Mouse (Mus musculus) CH12.LX (cell line): ENCODE results near the gene Sema5b. TPM values are rescaled to one million over a fixed set of nuclear protein-coding genes. Genes with fewer than 3 reads are reported as not detected.

Experiments
- DNase-seq: peaks from one replicate; pipeline ENCODE4 v3.0.0-alpha.2; 2013; ENCODE audit errors: extremely low read depth
- H3K27ac ChIP-seq: 2 replicates; pipeline ENCODE4 v1.5.1; 2012; ENCODE audit warnings: low read depth, mild to moderate bottlenecking, control low read depth, moderate library complexity; ENCODE audit not compliant: insufficient read depth
- H3K27me3 ChIP-seq: replicated peaks from 2 replicates; pipeline ENCODE3; 2012; ENCODE audit warnings: inconsistent platforms
- H3K36me3 ChIP-seq, 2 experiments: replicated peaks in 1 of 2; 2 replicates each; pipeline versions ENCODE3 to v1.6.1; 2012; ENCODE audit warnings: inconsistent platforms in 1 of 2, low read length in 1 of 2, mild to moderate bottlenecking in 1 of 2, mixed read lengths in 1 of 2, moderate library complexity in 1 of 2; ENCODE audit not compliant: control insufficient read depth in 1 of 2, insufficient read depth in 1 of 2
- H3K4me1 ChIP-seq, 2 experiments: 2 replicates each; pipeline ENCODE4 v1.6.1; 2012; ENCODE audit warnings: inconsistent platforms in 1 of 2, moderate library complexity in 1 of 2; ENCODE audit not compliant: insufficient read depth in 2 of 2, control insufficient read depth in 1 of 2
- H3K4me2 ChIP-seq: 2 replicates; pipeline ENCODE4 v1.6.1; 2012; ENCODE audit warnings: low read depth, mild to moderate bottlenecking, control low read depth; ENCODE audit not compliant: poor library complexity, insufficient read depth, severe bottlenecking
- H3K4me3 ChIP-seq, 3 experiments: fragments of 150-350 bp in 1 of 3; sonication (generic) in 1 of 3; replicated peaks in 1 of 3; 2 replicates each; pipeline versions ENCODE3 to v1.5.1; 2011 to 2012; ENCODE audit warnings: low read depth in 2 of 3, low read length in 2 of 3, mild to moderate bottlenecking in 2 of 3, moderate library complexity in 2 of 3, control low read depth in 1 of 3, improper control_type of control experiment in 1 of 3, inconsistent platforms in 1 of 3, mixed read lengths in 1 of 3; ENCODE audit not compliant: poor library complexity in 1 of 3
- H3K79me2 ChIP-seq: replicated peaks from 2 replicates; pipeline ENCODE4 v1.6.1; 2012; ENCODE audit warnings: mild to moderate bottlenecking, moderate library complexity; ENCODE audit not compliant: control insufficient read depth, poor library complexity, insufficient read depth, severe bottlenecking; ENCODE audit errors: extremely low read depth
- H3K9ac ChIP-seq: 2 replicates; pipeline ENCODE4 v1.6.1; 2012; ENCODE audit warnings: low read depth, mild to moderate bottlenecking, control low read depth, moderate library complexity; ENCODE audit not compliant: insufficient read depth
- H3K9me3 ChIP-seq: replicated peaks from 2 replicates; pipeline ENCODE3; 2012; ENCODE audit warnings: low read length, inconsistent platforms, mixed read lengths
- CHD1 ChIP-seq: IDR thresholded peaks from 2 replicates; pipeline ENCODE4 v1.6.1; 2012; ENCODE audit warnings: low read depth, low read length, improper control_type of control experiment, inconsistent platforms
- ELF1 ChIP-seq: IDR thresholded peaks from 2 replicates; pipeline ENCODE4 v1.6.1; 2014; ENCODE audit warnings: low read depth, mild to moderate bottlenecking, inconsistent platforms, low read length, improper control_type of control experiment
- EP300 ChIP-seq: IDR thresholded peaks from 2 replicates; pipeline ENCODE4 v1.6.1; 2011; ENCODE audit warnings: low read length, improper control_type of control experiment
- GABPA ChIP-seq: IDR thresholded peaks from 2 replicates; pipeline ENCODE4 v1.6.1; 2012; ENCODE audit warnings: low read depth, low read length, improper control_type of control experiment, inconsistent platforms; ENCODE audit not compliant: insufficient replicate concordance
- HCFC1 ChIP-seq: IDR thresholded peaks from 2 replicates; pipeline ENCODE4 v1.6.1; 2012; ENCODE audit warnings: low read depth, mild to moderate bottlenecking, inconsistent platforms, low read length, improper control_type of control experiment
- IRF4 ChIP-seq: IDR thresholded peaks from 2 replicates; pipeline ENCODE4 v1.6.1; 2014; ENCODE audit warnings: low read depth, mild to moderate bottlenecking, inconsistent platforms, low read length, improper control_type of control experiment
- KAT2A ChIP-seq: IDR thresholded peaks from 2 replicates; pipeline ENCODE4 v1.6.1; 2012; ENCODE audit warnings: low read length, improper control_type of control experiment, inconsistent platforms; ENCODE audit not compliant: insufficient replicate concordance
- MAFK ChIP-seq: IDR thresholded peaks from 2 replicates; pipeline ENCODE4 v1.6.1; 2011; ENCODE audit warnings: low read length, improper control_type of control experiment; ENCODE audit not compliant: insufficient replicate concordance
- MAX ChIP-seq: IDR thresholded peaks from 2 replicates; pipeline ENCODE4 v1.6.1; 2011; ENCODE audit warnings: low read length, improper control_type of control experiment
- MAZ ChIP-seq: IDR thresholded peaks from 2 replicates; pipeline ENCODE4 v1.6.1; 2012; ENCODE audit warnings: low read depth, mild to moderate bottlenecking, inconsistent platforms, low read length, improper control_type of control experiment, moderate library complexity
- MXI1 ChIP-seq: IDR thresholded peaks from 2 replicates; pipeline ENCODE4 v1.6.1; 2011; ENCODE audit warnings: mild to moderate bottlenecking, low read depth, low read length, improper control_type of control experiment
- NELFE ChIP-seq: IDR thresholded peaks from 2 replicates; pipeline ENCODE4 v1.6.1; 2011; ENCODE audit warnings: low read depth, low read length, improper control_type of control experiment
- NRF1 ChIP-seq: IDR thresholded peaks from 2 replicates; pipeline ENCODE4 v1.6.1; 2014; ENCODE audit warnings: low read depth, mild to moderate bottlenecking, inconsistent platforms, low read length, improper control_type of control experiment, moderate library complexity
- POLR2A ChIP-seq: IDR thresholded peaks from 2 replicates; pipeline ENCODE4 v1.6.1; 2011; ENCODE audit warnings: low read depth, mild to moderate bottlenecking, improper control_type of control experiment, low read length
- POLR2AphosphoS2 ChIP-seq: IDR thresholded peaks from 2 replicates; pipeline ENCODE4 v1.6.1; 2011; ENCODE audit warnings: low read depth, low read length, improper control_type of control experiment
- RCOR1 ChIP-seq: conservative IDR thresholded peaks from 2 replicates; pipeline ENCODE4 v1.6.1; 2012; ENCODE audit warnings: low read depth, mild to moderate bottlenecking, inconsistent platforms, low read length, improper control_type of control experiment
- SIN3A ChIP-seq: IDR thresholded peaks from 2 replicates; pipeline ENCODE4 v1.6.1; 2012; ENCODE audit warnings: low read length, improper control_type of control experiment, inconsistent platforms
- SMC3 ChIP-seq: IDR thresholded peaks from 2 replicates; pipeline ENCODE4 v1.6.1; 2011; ENCODE audit warnings: low read depth, low read length, improper control_type of control experiment
- TBP ChIP-seq: conservative IDR thresholded peaks from 2 replicates; pipeline ENCODE4 v1.6.1; 2011; ENCODE audit warnings: low read depth, low read length, improper control_type of control experiment
- USF1 ChIP-seq: IDR thresholded peaks from 2 replicates; pipeline ENCODE4 v1.6.1; 2014; ENCODE audit warnings: low read depth, mild to moderate bottlenecking, inconsistent platforms, low read length, improper control_type of control experiment
- ZMIZ1 ChIP-seq: IDR thresholded peaks from 2 replicates; pipeline ENCODE4 v1.6.1; 2012; ENCODE audit warnings: low read depth, mild to moderate bottlenecking, inconsistent platforms, low read length, improper control_type of control experiment
- ZNF384 ChIP-seq: IDR thresholded peaks from 2 replicates; pipeline ENCODE4 v1.6.1; 2012; ENCODE audit warnings: low read depth, low read length, improper control_type of control experiment, inconsistent platforms
- dilution Hi-C: fragments of 300-500 bp; cut with MboI; formaldehyde crosslinking; loops from 2 replicates; pipeline ENCODE4 v1.14.3; 2020; ENCODE audit warnings: low sequenced_read_pairs; ENCODE audit not compliant: extremely low pct_unique_long_range_greater_than_20kb, extremely low pct_ligation_motif_present
- in situ Hi-C: fragments of 300-500 bp; cut with MboI; formaldehyde crosslinking; loops from 3 replicates; pipeline ENCODE4 v1.14.3; 2019; ENCODE audit warnings: low sequenced_read_pairs, low pct_ligation_motif_present, low pct_unique_long_range_greater_than_20kb, mixed read lengths
- polyA plus RNA-seq: library from polyadenylated mRNA; unstranded; fragments of >175 nt; gene quantifications from 2 replicates; pipeline ENCODE4 v1.2.1, GENCODE M21; 2012; ENCODE audit warnings: low read depth; ENCODE audit not compliant: insufficient read length
- total RNA-seq, 2 experiments: library from RNA; depleted of rRNA; stranded (reverse); fragments of 300-350 nt in 1 of 2; fragments of >200 nt in 1 of 2; gene quantifications; 2 replicates each; pipeline ENCODE4 v1.2.3; 2012 to 2014

The Sema5b gene
- total and polyA plus RNA-seq, 3 experiments: 0.04 TPM; not detected in 2

DNA sequence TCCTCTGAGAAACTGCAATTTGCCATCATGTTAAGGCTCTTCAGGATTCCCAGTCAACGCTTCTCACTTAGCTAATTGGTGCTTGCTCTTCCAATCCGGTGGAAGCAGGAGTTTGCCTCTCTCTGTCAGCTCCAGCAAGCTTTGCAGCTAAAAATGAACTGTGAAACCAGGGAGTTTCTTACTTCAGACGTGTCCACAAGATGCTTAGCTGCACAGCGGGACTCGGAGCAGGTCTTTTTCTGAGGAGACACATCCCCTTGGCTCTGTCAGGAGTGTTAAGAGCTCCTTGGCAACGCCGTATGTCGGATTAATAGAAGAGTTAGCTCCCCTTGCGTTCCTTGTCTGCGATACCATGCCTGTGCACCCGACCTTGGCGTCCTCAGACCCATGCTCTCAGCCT lies 29.7 kb downstream of the Sema5b start:
- Histone ChIP-seq H3K36me3 (no peaks in the 10 kb centered on the region), H3K27ac (no peak overlapping the region), H3K27me3 (peaks cover 92% of the 10 kb centered on the region), H3K4me2 (no peak overlapping the region), H3K9ac (no peak overlapping the region), H3K9me3 (peaks cover 3% of the 10 kb centered on the region), H3K4me1 (peaks cover 0 to 2% of the 10 kb centered on the region in 2 experiments; a peak in 2 of 4 replicates), H3K79me2 (no peaks in the 10 kb centered on the region), H3K4me3 (no peak overlapping the region)
- in situ Hi-C loops (no loop called here), dilution Hi-C loops (no loop called here)
- no peak for TF ChIP-seq IRF4
- TF ChIP-seq CHD1: no peak
- TF ChIP-seq MAFK: no peak
- no peak for TF ChIP-seq POLR2A
- no peak for TF ChIP-seq USF1
- TF ChIP-seq NELFE: no peak
- no peak for TF ChIP-seq MXI1
- DNase-seq: no peak

DNA sequence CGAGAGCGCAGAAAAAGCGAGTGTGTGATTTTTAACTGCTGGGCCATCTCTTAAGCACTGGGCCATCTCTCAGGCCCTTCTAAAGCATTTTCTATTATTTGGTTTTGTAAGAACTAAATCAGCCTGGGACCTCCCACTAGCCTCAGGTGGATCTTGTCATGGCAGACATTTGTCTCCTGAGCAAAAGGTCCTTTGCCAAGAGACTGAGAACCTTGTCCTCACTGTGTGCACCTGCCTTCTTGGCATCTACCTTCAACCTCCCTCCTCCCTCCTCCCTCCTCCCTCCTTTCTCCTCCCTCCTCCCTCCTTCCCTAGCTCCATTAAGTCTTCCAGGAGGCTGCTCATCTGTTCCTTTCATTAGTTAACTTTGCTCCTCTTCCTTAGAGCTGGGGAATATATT lies 32.6 kb downstream of the Sema5b start:
- DNase-seq: no peak
- Histone ChIP-seq H3K9me3 (no peaks in the 10 kb centered on the region), H3K4me3 (no peak overlapping the region), H3K36me3 (no peaks in the 10 kb centered on the region), H3K4me2 (no peak overlapping the region), H3K27me3 (peaks cover 89% of the 10 kb centered on the region), H3K27ac (no peak overlapping the region), H3K4me1 (no peaks in the 10 kb centered on the region), H3K9ac (no peak overlapping the region), H3K79me2 (no peaks in the 10 kb centered on the region)
- dilution Hi-C loops: no loop called here
- TF ChIP-seq ZNF384: no peak
- TF ChIP-seq EP300: no peak
- TF ChIP-seq NRF1: no peak
- no peak for TF ChIP-seq ELF1
- TF ChIP-seq TBP: no peak
- no peak for TF ChIP-seq USF1
- no peak for TF ChIP-seq POLR2A
- no peak for TF ChIP-seq CHD1
- no peak for TF ChIP-seq RCOR1
- no peak for TF ChIP-seq MAX
- no peak for TF ChIP-seq ZMIZ1
- TF ChIP-seq GABPA: no peak
- no peak for TF ChIP-seq SIN3A
- TF ChIP-seq SMC3: no peak
- no peak for TF ChIP-seq POLR2AphosphoS2
- no peak for TF ChIP-seq HCFC1
- TF ChIP-seq MAZ: no peak
- TF ChIP-seq KAT2A: no peak
- in situ Hi-C loops: no loop called here
